Mouse (Mus musculus): ENCODE data around the gene Miip. TPM values are rescaled to one million over a fixed set of nuclear protein-coding genes. Genes with fewer than 3 reads are reported as not detected.
"Not testable (repeated sequence)": the region's sequence is repeated elsewhere in the genome, so short reads cannot be mapped to it uniquely, and the experiment has no call there.

The Miip gene
- polyA plus RNA-seq, 1 experiment from 2014 or later: 29.1 TPM

GRCm38 (mm10) chr4:147869238-147869637, 622 bp upstream of the Miip start:
- WGBS (ENCODE audit: insufficient replicate concordance): 10% methylated on average over 5 of the region's 5 CpGs
- H3K27ac ChIP-seq: peak overlapping the region; percentile 80
- peaks cover 41% of the 10 kb centered on the region for H3K4me1 ChIP-seq (replicated peaks)
- H3K4me2 ChIP-seq: peak overlapping the region; percentile 89
- H3K36me3 ChIP-seq: peaks cover 53% of the 10 kb centered on the region
- ATAC-seq (ENCODE audit: low read depth) (no peak), DNase-seq (no peak)
- H3K9me3 ChIP-seq (replicated peaks): no peaks in the 10 kb centered on the region
- no peaks in the 10 kb centered on the region for H3K27me3 ChIP-seq
- H3K4me3 ChIP-seq (replicated peaks): peak overlapping the region; percentile 96
- peak overlapping the region; percentile 81 for H3K9ac ChIP-seq

- Histone ChIP-seq H3K4me1 (replicated peaks) (peaks cover 41% of the 10 kb centered on the region), H3K27ac (peak overlapping the region; percentile 88), H3K4me3 (replicated peaks) (peak overlapping the region; percentile 96), H3K36me3 (peaks cover 52% of the 10 kb centered on the region), H3K9me3 (replicated peaks) (no peaks in the 10 kb centered on the region), H3K27me3 (no peaks in the 10 kb centered on the region), H3K4me2 (peak overlapping the region; percentile 76), H3K9ac (peak overlapping the region; percentile 90)
- 5% methylated on average over 22 of the region's 22 CpGs for WGBS (ENCODE audit: insufficient replicate concordance)
- no peak for DNase-seq
- no peak for ATAC-seq (ENCODE audit: low read depth)
Measured at GRCm38 (mm10) chr4:147867563-147868449, 810 bp downstream of the Miip start.

GRCm38 (mm10) chr4:147866793-147867192, 1.8 kb downstream of the Miip start:
- Histone ChIP-seq H3K4me2 (peak overlapping the region; percentile 76), H3K4me1 (replicated peaks) (peaks cover 41% of the 10 kb centered on the region), H3K4me3 (replicated peaks) (peak overlapping the region; percentile 96; the same call in 1 of the 2 replicates), H3K36me3 (peaks cover 52% of the 10 kb centered on the region), H3K9ac (peak overlapping the region; percentile 90; the same call in 1 of the 2 replicates)
- WGBS (ENCODE audit: insufficient replicate concordance): 53% methylated on average over 3 of the region's 3 CpGs
- not testable (repeated sequence) for H3K27me3 ChIP-seq; DNase-seq; ATAC-seq (ENCODE audit: low read depth); H3K9me3 ChIP-seq (replicated peaks); H3K27ac ChIP-seq

GRCm38 (mm10) chr4:147866056-147866455, 2.6 kb downstream of the Miip start:
- Histone ChIP-seq H3K4me1 (replicated peaks) (peaks cover 39% of the 10 kb centered on the region), H3K4me2 (no peak overlapping the region), H3K9ac (no peak overlapping the region), H3K36me3 (peaks cover 54% of the 10 kb centered on the region), H3K9me3 (replicated peaks) (no peaks in the 10 kb centered on the region), H3K27ac (no peak overlapping the region), H3K4me3 (replicated peaks) (no peak overlapping the region), H3K27me3 (no peaks in the 10 kb centered on the region)
- DNase-seq (no peak), ATAC-seq (ENCODE audit: low read depth) (no peak)
- 87% methylated on average over 9 of the region's 9 CpGs for WGBS (ENCODE audit: insufficient replicate concordance)

- Histone ChIP-seq H3K9me3 (replicated peaks) (no peaks in the 10 kb centered on the region), H3K4me2 (no peak overlapping the region), H3K27ac (no peak overlapping the region), H3K27me3 (no peaks in the 10 kb centered on the region), H3K36me3 (peaks cover 56% of the 10 kb centered on the region), H3K4me3 (replicated peaks) (no peak overlapping the region), H3K4me1 (replicated peaks) (peaks cover 37% of the 10 kb centered on the region), H3K9ac (no peak overlapping the region)
- ATAC-seq (ENCODE audit: low read depth): no peak
- 91% methylated on average over 6 of the region's 6 CpGs for WGBS (ENCODE audit: insufficient replicate concordance)
- no peak for DNase-seq
Measured at GRCm38 (mm10) chr4:147865651-147866050, 3.0 kb downstream of the Miip start.

- Histone ChIP-seq H3K4me1 (replicated peaks) (peaks cover 13% of the 10 kb centered on the region), H3K4me3 (replicated peaks) (no peak overlapping the region), H3K27ac (no peak overlapping the region), H3K9ac (no peak overlapping the region), H3K4me2 (no peak overlapping the region), H3K36me3 (peaks cover 62% of the 10 kb centered on the region), H3K9me3 (replicated peaks) (no peaks in the 10 kb centered on the region), H3K27me3 (no peaks in the 10 kb centered on the region)
- DNase-seq (no peak), ATAC-seq (ENCODE audit: low read depth) (no peak)
- WGBS (ENCODE audit: insufficient replicate concordance): 75% methylated on average over 3 of the region's 3 CpGs
Measured at GRCm38 (mm10) chr4:147862051-147862450, 6.6 kb downstream of the Miip start.

- no peaks in the 10 kb centered on the region for H3K9me3 ChIP-seq (replicated peaks)
- H3K4me3 ChIP-seq (replicated peaks): no peak overlapping the region
- H3K9ac ChIP-seq: no peak overlapping the region
- peaks cover 24% of the 10 kb centered on the region for H3K4me1 ChIP-seq (replicated peaks)
- no peak overlapping the region for H3K4me2 ChIP-seq
- 77% methylated on average over 2 of the region's 2 CpGs for WGBS (ENCODE audit: insufficient replicate concordance)
- no peak overlapping the region for H3K27ac ChIP-seq
- DNase-seq (no peak), ATAC-seq (ENCODE audit: low read depth) (no peak)
- H3K27me3 ChIP-seq: no peaks in the 10 kb centered on the region
- no peaks in the 10 kb centered on the region for H3K36me3 ChIP-seq
Measured at GRCm38 (mm10) chr4:147850776-147851175, 17.8 kb downstream of the Miip start.

- Histone ChIP-seq H3K27ac (peak overlapping the region; percentile 21), H3K9ac (peak overlapping the region; percentile 76), H3K4me2 (peak overlapping the region; percentile 72), H3K36me3 (peaks cover 5% of the 10 kb centered on the region; the same call in 1 of the 2 replicates), H3K4me3 (replicated peaks) (peak overlapping the region; percentile 77), H3K4me1 (replicated peaks) (peaks cover 24% of the 10 kb centered on the region), H3K9me3 (replicated peaks) (no peaks in the 10 kb centered on the region), H3K27me3 (no peaks in the 10 kb centered on the region)
- WGBS (ENCODE audit: insufficient replicate concordance): 3% methylated on average over 4 of the region's 4 CpGs
- peak; percentile 69 for ATAC-seq (ENCODE audit: low read depth)
- DNase-seq: no peak
Measured at GRCm38 (mm10) chr4:147848584-147848991, 20.0 kb downstream of the Miip start.

- Histone ChIP-seq H3K27ac (peak within 1 kb of the TSS; percentile 21), H3K9me3 (replicated peaks) (no peaks in the 10 kb centered on the region), H3K9ac (peak within 1 kb of the TSS; percentile 76), H3K4me2 (peak within 1 kb of the TSS; percentile 72), H3K36me3 (peaks cover 10% of the 10 kb centered on the region), H3K4me1 (replicated peaks) (peaks cover 24% of the 10 kb centered on the region), H3K27me3 (no peaks in the 10 kb centered on the region), H3K4me3 (replicated peaks) (peak within 1 kb of the TSS; percentile 77)
- peak; percentile 65 for DNase-seq
- WGBS (ENCODE audit: insufficient replicate concordance): 3% methylated on average over 23 of the region's 23 CpGs
- peak; percentile 85 for ATAC-seq (ENCODE audit: low read depth)
Measured at GRCm38 (mm10) chr4:147847614-147848583, 20.7 kb downstream of the Miip start, which contains the start of gene Zfp933. Zfp933 (minus strand) TSS chr4:147848366.

- Histone ChIP-seq H3K27ac (no peak overlapping the region), H3K4me2 (no peak overlapping the region), H3K4me3 (replicated peaks) (no peak overlapping the region), H3K9me3 (replicated peaks) (no peaks in the 10 kb centered on the region), H3K27me3 (no peaks in the 10 kb centered on the region), H3K4me1 (replicated peaks) (peaks cover 6% of the 10 kb centered on the region), H3K9ac (no peak overlapping the region), H3K36me3 (peaks cover 24% of the 10 kb centered on the region)
- no peak for ATAC-seq (ENCODE audit: low read depth)
- DNase-seq: no peak
- WGBS (ENCODE audit: insufficient replicate concordance): 79% methylated on average over 3 of the region's 3 CpGs
Measured at GRCm38 (mm10) chr4:147842871-147843270, 25.7 kb downstream of the Miip start.

- not testable (repeated sequence) for ATAC-seq (ENCODE audit: low read depth)
Measured at GRCm38 (mm10) chr4:147839282-147839681, 29.3 kb downstream of the Miip start.

More at GRCm38 (mm10) chr4:147839282-147839681, 29.3 kb downstream of the Miip start:
- not testable (repeated sequence) for DNase-seq; H3K9ac ChIP-seq; H3K27me3 ChIP-seq; H3K4me1 ChIP-seq (replicated peaks); H3K9me3 ChIP-seq (replicated peaks); H3K4me2 ChIP-seq; H3K27ac ChIP-seq; H3K4me3 ChIP-seq (replicated peaks)
- H3K36me3 ChIP-seq: peaks cover 20% of the 10 kb centered on the region
- WGBS (ENCODE audit: insufficient replicate concordance): 95% methylated on average over 21 of the region's 26 CpGs

Data from liver, embryonic 13.5 days (tissue).